Mouse (Mus musculus): ENCODE measurements around the gene Ccdc146. TPM values are rescaled to one million over a fixed set of nuclear protein-coding genes. Genes with fewer than 3 reads are reported as not detected.

The Ccdc146 gene
- polyA plus RNA-seq (2015; fragmentation: Nextera tagmentation; extraction: Ambion mirVana), result 0.13 TPM in 1 of 2 replicates, not detected in the other

DNA sequence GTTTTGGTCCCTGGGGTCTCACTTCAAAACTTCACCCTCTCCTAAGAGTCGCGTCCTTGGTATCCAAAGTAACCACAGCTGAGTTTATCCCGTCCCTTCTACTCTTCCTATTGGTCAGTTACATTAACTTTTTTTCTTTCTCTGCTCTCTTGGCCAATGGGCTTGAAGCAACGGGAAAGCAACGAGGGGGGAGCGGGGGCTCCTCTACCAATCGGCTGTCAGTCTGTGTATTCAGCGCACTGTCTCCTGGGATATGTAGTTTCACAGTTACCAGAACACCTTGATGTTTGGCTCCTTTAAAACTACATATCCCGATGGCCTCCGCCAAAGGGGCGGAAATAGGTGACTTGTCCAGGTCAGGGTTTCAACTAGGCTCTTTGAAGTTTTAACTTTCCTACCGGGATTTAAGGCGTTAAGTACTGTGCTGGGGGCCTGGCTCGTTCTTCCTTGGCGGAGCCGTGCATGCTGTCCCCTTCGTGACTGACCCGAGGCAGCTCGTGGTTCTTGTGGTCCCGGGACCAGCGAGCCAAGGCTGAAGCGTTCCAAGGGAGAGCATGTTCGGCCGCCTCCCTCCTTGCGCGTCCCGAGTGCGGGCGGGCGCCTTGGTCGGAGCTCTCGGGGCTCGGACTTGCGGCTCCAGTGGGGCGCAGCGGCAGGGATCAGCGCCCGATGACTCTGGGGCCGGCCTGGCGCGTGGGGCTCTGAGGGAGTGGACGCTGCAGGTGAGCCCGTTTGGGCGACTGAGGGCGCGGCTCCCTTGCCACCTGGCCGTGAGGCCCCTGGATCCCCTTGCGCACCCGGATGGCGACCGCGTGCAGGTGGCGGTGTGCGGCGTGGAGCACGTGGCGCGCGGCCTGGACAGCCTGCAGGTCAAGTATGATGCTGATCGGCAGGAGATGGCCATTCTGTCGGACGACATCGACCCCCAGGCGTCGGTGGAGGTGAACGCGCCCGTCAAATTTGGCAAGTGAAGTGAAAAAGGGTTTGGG is at the start of gene Ccdc146, which contains the start of gene Fam185a:
TSS of gene Ccdc146 (minus strand) at position 64 of the 989 bp plus-strand sequence.
TSS of gene Fam185a (plus strand) at position 345 of the 989 bp plus-strand sequence.
- peak within 1 kb of the TSS; percentile 76 for H3K4me3 ChIP-seq (ENCODE audit: low read depth, low read length)
- no peaks in the 10 kb centered on the region for H3K9me3 ChIP-seq (replicated peaks; ENCODE audit: control insufficient read depth, low read length)
- peak within 1 kb of the TSS; percentile 93 for H3K4me2 ChIP-seq (ENCODE audit: low read depth, low read length)
- peak; percentile 99 for ATAC-seq (ENCODE audit: low read depth)
- WGBS (ENCODE audit: insufficient replicate concordance), result under 1% methylated on average over 68 of the region's 68 CpGs
- H3K4me1 ChIP-seq (ENCODE audit: control insufficient read depth, low read depth, low read length), result peaks cover 19% of the 10 kb centered on the region
- no peaks in the 10 kb centered on the region for H3K36me3 ChIP-seq (ENCODE audit: control insufficient read depth, insufficient read depth)
- peak within 1 kb of the TSS; percentile 42 for H3K27ac ChIP-seq (ENCODE audit: low read length)
- H3K9ac ChIP-seq (ENCODE audit: low read depth, low read length), result peak within 1 kb of the TSS; percentile 74
- H3K27me3 ChIP-seq (ENCODE audit: control insufficient read depth, insufficient read depth, low read depth, low read length), result no peaks in the 10 kb centered on the region

- H3K4me1 ChIP-seq (ENCODE audit: control insufficient read depth, low read depth, low read length), result no peaks in the 10 kb centered on the region
- H3K9me3 ChIP-seq (replicated peaks; ENCODE audit: control insufficient read depth, low read length), result no peaks in the 10 kb centered on the region
- WGBS (ENCODE audit: insufficient replicate concordance), result 82% methylated on average over 12 of the region's 12 CpGs
- no peak overlapping the region for H3K4me3 ChIP-seq (ENCODE audit: low read depth, low read length)
- H3K4me2 ChIP-seq (ENCODE audit: low read depth, low read length), result no peak overlapping the region
- ATAC-seq (ENCODE audit: low read depth), result no peak
- no peaks in the 10 kb centered on the region; the same call in 1 of the 2 replicates for H3K36me3 ChIP-seq (ENCODE audit: control insufficient read depth, insufficient read depth)
- no peaks in the 10 kb centered on the region for H3K27me3 ChIP-seq (ENCODE audit: control insufficient read depth, insufficient read depth, low read depth, low read length)
- H3K9ac ChIP-seq (ENCODE audit: low read depth, low read length), result no peak overlapping the region
- no peak overlapping the region for H3K27ac ChIP-seq (ENCODE audit: low read length)
Measured at GRCm38 (mm10) chr5:21468100-21468499, 43.6 kb upstream of the Ccdc146 start.

DNA sequence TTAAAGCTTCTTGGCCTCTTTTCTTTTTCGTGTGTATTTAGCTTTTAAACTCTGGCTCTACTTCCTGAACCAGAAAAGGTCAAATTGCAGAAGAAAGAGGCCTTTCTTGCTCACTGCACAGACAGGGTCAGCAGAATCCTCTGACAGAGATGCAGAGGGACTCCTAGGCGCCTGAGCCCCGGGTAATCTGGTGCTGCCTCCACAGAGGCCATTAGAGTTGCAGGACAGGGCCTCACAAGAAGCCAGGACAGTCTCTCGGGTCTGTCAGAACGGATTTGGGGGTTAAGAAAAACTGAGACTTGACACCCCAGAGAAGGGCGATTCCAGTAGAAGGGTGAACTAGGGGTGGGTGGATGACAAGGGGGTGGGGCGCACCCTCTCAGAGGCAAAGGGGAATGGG is 42.9 kb upstream of the Ccdc146 start:
- Histone ChIP-seq H3K27me3 (ENCODE audit: control insufficient read depth, insufficient read depth, low read depth, low read length) (no peaks in the 10 kb centered on the region), H3K4me3 (ENCODE audit: low read depth, low read length) (no peak overlapping the region), H3K27ac (ENCODE audit: low read length) (no peak overlapping the region), H3K4me2 (ENCODE audit: low read depth, low read length) (no peak overlapping the region), H3K9ac (ENCODE audit: low read depth, low read length) (no peak overlapping the region), H3K36me3 (ENCODE audit: control insufficient read depth, insufficient read depth) (no peaks in the 10 kb centered on the region; the same call in 1 of the 2 replicates), H3K4me1 (ENCODE audit: control insufficient read depth, low read depth, low read length) (no peaks in the 10 kb centered on the region), H3K9me3 (replicated peaks; ENCODE audit: control insufficient read depth, low read length) (no peaks in the 10 kb centered on the region)
- WGBS (ENCODE audit: insufficient replicate concordance), result 73% methylated on average over 7 of the region's 7 CpGs
- ATAC-seq (ENCODE audit: low read depth), result no peak

- 58% methylated on average over 8 of the region's 8 CpGs for WGBS (ENCODE audit: insufficient replicate concordance)
- no peak overlapping the region for H3K4me3 ChIP-seq (ENCODE audit: low read depth, low read length)
- no peak for ATAC-seq (ENCODE audit: low read depth)
Measured at GRCm38 (mm10) chr5:21440833-21441530, 16.5 kb upstream of the Ccdc146 start.

DNA sequence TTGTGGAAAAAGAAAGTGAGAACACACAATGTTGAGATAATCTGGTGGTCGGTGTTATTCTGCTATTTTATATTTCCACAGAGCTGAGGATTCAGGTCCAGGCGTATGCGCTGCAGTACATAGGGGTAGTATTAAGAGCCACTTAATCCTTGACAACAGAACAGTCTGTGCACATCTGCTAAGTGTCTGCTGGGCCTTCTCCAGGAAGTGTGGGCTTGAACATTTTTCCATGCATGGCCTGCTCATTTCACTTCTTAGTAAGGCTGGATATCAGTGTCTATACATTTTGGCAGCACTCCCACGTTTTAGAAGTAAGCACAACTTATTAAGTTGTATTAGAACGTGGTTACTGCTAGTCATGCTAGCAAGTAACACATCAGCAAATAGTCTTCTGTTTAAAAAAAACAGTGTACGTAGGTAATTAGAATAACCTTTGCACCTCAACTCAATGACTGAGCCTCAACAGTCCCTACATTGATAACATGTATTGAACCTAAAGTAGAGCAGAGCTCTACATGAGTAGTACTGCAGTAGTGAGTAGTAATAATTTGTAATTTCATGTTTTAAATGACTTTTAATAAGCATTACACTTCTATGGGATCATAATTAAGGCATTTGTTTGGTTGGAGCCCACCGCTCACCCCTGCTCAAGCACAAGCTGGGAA is 15.1 kb upstream of the Ccdc146 start:
- Histone ChIP-seq H3K4me3 (ENCODE audit: low read depth, low read length) (no peak overlapping the region), H3K27ac (ENCODE audit: low read length) (no peak overlapping the region), H3K4me1 (ENCODE audit: control insufficient read depth, low read depth, low read length) (no peaks in the 10 kb centered on the region), H3K4me2 (ENCODE audit: low read depth, low read length) (no peak overlapping the region), H3K36me3 (ENCODE audit: control insufficient read depth, insufficient read depth) (no peaks in the 10 kb centered on the region), H3K27me3 (ENCODE audit: control insufficient read depth, insufficient read depth, low read depth, low read length) (no peaks in the 10 kb centered on the region), H3K9ac (ENCODE audit: low read depth, low read length) (no peak overlapping the region), H3K9me3 (replicated peaks; ENCODE audit: control insufficient read depth, low read length) (no peaks in the 10 kb centered on the region)
- WGBS (ENCODE audit: insufficient replicate concordance), result 77% methylated on average over 7 of the region's 7 CpGs
- ATAC-seq (ENCODE audit: low read depth), result no peak

More at GRCm38 (mm10) chr5:21440833-21441530, 16.5 kb upstream of the Ccdc146 start:
- H3K27me3 ChIP-seq (ENCODE audit: control insufficient read depth, insufficient read depth, low read depth, low read length), result no peaks in the 10 kb centered on the region
- no peaks in the 10 kb centered on the region for H3K36me3 ChIP-seq (ENCODE audit: control insufficient read depth, insufficient read depth)
- H3K9me3 ChIP-seq (replicated peaks; ENCODE audit: control insufficient read depth, low read length), result no peaks in the 10 kb centered on the region
- H3K4me2 ChIP-seq (ENCODE audit: low read depth, low read length), result no peak overlapping the region
- H3K4me1 ChIP-seq (ENCODE audit: control insufficient read depth, low read depth, low read length), result no peaks in the 10 kb centered on the region
- H3K9ac ChIP-seq (ENCODE audit: low read depth, low read length), result no peak overlapping the region
- no peak overlapping the region for H3K27ac ChIP-seq (ENCODE audit: low read length)

GRCm38 (mm10) chr5:21438428-21438827 is 14.0 kb upstream of the Ccdc146 start:
- H3K9ac ChIP-seq (ENCODE audit: low read depth, low read length), result no peak overlapping the region
- H3K4me2 ChIP-seq (ENCODE audit: low read depth, low read length), result no peak overlapping the region
- ATAC-seq (ENCODE audit: low read depth), result no peak
- H3K27me3 ChIP-seq (ENCODE audit: control insufficient read depth, insufficient read depth, low read depth, low read length), result no peaks in the 10 kb centered on the region
- no peaks in the 10 kb centered on the region for H3K36me3 ChIP-seq (ENCODE audit: control insufficient read depth, insufficient read depth)
- no peak overlapping the region for H3K27ac ChIP-seq (ENCODE audit: low read length)
- H3K9me3 ChIP-seq (replicated peaks; ENCODE audit: control insufficient read depth, low read length), result no peaks in the 10 kb centered on the region
- no peaks in the 10 kb centered on the region for H3K4me1 ChIP-seq (ENCODE audit: control insufficient read depth, low read depth, low read length)
- no peak overlapping the region for H3K4me3 ChIP-seq (ENCODE audit: low read depth, low read length)
- 75% methylated on average over 9 of the region's 9 CpGs for WGBS (ENCODE audit: insufficient replicate concordance)

DNA sequence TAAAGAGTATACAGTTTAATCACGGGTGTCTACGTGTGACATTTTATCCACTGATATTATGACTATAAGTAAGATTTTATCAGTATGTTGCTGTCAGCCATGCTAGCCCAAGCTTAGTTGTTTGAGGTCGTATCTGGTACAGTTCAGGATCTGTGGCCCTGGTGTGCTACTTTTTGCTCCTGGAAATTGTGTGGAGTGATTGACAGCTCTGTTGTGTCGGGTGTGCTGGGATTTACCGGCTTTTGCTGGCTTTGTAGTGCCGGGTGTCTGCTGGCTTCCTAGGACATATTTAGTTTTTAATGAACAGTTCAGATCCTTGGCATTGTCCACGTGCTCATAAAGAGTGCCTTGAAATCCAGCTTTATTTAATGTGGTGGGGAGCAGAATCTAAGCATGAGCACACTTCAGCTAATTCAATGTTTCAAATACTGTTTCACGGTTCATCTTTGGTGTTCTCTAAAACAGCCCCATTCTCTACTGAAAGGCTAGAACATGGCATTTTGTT is 12.0 kb upstream of the Ccdc146 start:
- 78% methylated on average over 8 of the region's 8 CpGs for WGBS (ENCODE audit: insufficient replicate concordance)
- Histone ChIP-seq H3K9me3 (replicated peaks; ENCODE audit: control insufficient read depth, low read length) (no peaks in the 10 kb centered on the region), H3K9ac (ENCODE audit: low read depth, low read length) (no peak overlapping the region), H3K4me2 (ENCODE audit: low read depth, low read length) (no peak overlapping the region), H3K27ac (ENCODE audit: low read length) (no peak overlapping the region), H3K4me1 (ENCODE audit: control insufficient read depth, low read depth, low read length) (no peaks in the 10 kb centered on the region), H3K27me3 (ENCODE audit: control insufficient read depth, insufficient read depth, low read depth, low read length) (no peaks in the 10 kb centered on the region), H3K4me3 (ENCODE audit: low read depth, low read length) (no peak overlapping the region), H3K36me3 (ENCODE audit: control insufficient read depth, insufficient read depth) (no peaks in the 10 kb centered on the region)
- no peak for ATAC-seq (ENCODE audit: low read depth)

DNA sequence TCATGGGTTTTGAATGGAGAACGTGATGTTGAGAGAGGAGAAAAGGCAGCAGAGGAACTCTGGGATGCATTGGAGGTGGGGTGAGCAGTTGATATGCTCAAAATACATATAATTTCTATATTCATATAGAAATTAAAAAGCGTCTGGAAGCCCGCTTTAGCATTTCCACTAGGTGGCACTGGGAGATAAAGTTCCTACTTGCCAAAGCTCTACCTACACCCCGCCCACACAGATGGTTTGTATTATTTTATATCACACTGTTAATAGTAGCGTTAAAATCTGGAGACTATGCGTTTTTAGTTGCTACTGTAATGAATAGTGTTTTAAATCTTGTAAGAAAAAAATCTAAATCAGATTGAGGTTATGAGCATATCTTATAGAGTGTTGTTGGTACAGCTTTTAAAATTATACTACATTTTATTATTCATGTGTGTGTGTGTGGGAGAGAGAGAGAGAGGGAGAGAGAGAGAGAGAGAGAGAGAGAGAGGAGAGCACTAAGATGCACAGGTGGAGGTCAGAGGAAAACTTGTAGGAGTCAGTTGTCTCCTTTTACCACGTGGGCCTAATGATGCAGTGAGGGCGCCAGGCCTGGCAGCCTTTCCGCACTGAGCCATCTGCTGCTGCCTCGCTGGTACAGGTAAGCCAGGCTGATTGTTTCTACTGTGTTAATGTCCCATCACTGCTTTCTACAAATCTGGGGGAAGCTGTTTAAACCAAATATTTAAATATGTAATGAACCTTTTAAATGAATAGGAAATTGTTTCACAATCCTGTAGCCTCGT is 9.9 kb upstream of the Ccdc146 start:
- Histone ChIP-seq H3K36me3 (ENCODE audit: control insufficient read depth, insufficient read depth) (no peaks in the 10 kb centered on the region), H3K4me3 (ENCODE audit: low read depth, low read length) (no peak overlapping the region), H3K4me1 (ENCODE audit: control insufficient read depth, low read depth, low read length) (no peaks in the 10 kb centered on the region), H3K27ac (ENCODE audit: low read length) (no peak overlapping the region), H3K27me3 (ENCODE audit: control insufficient read depth, insufficient read depth, low read depth, low read length) (no peaks in the 10 kb centered on the region), H3K9ac (ENCODE audit: low read depth, low read length) (no peak overlapping the region), H3K9me3 (replicated peaks; ENCODE audit: control insufficient read depth, low read length) (no peaks in the 10 kb centered on the region), H3K4me2 (ENCODE audit: low read depth, low read length) (no peak overlapping the region)
- no peak for ATAC-seq (ENCODE audit: low read depth)
- whole genome bisulfite sequencing (ENCODE audit: insufficient replicate concordance), result 70% methylated on average over 11 of the region's 11 CpGs

Measured in liver, embryonic 16.5 days (tissue).